Comparison of ENCODE assay signal across 15 mouse cellular contexts in genomic region chr1:89117062-89117461, GRCm38 (mm10). TPM values are rescaled to one million over a fixed set of nuclear protein-coding genes. Genes with fewer than 3 reads are reported as not detected.
DNase-seq lines count a peak whose midpoint lies in the region; ATAC-seq lines count a peak whose summit lies in the region.
"Had no signal": no experiment of that assay in that cellular context is flagged by ENCODE, and none has a peak within 500 bp of the region (broad histone marks: within the 10 kb centered on the region; RNA-seq: fewer than 3 reads in every experiment).

No protein-coding gene starts in this region.

- peak; percentile 66 to 82 for DNase-seq in cerebellum, postnatal 10 days
- DNase-seq in cerebellum, adult 9-10 months: no peak
- no peak for DNase-seq in heart, postnatal 25 days (ENCODE audit: low spot score)
- peak; percentile 42 for DNase-seq in brain, adult 2 months (ENCODE audit: low read depth, low spot score)
- DNase-seq in urinary bladder, postnatal 14 days (ENCODE audit: low spot score): no peak
- DNase-seq: heart, adult 18-20 months; kidney, adult 18-20 months; kidney, postnatal 14 days; lung, adult 2 months; right cerebral cortex, adult 18-20 months; spleen, adult 18-20 months; thymus, postnatal 25 days had no signal

- ATAC-seq in heart, embryonic 12.5 days (ENCODE audit: insufficient number of reproducible peaks, low FRiP score): no peak
- 0 out of 2 replicates have a peak, but pooled peaks have one; percentile 45 for ATAC-seq in limb, embryonic 12.5 days (ENCODE audit: insufficient number of reproducible peaks, insufficient read depth, low FRiP score, low TSS enrichment, low read depth)

- no peaks in the 10 kb centered on the region for H3K36me3 ChIP-seq in heart, embryonic 12.5 days
- peaks cover 13% of the 10 kb centered on the region; the same call in 1 of the 2 replicates for H3K36me3 ChIP-seq in limb, embryonic 12.5 days
- H3K36me3 ChIP-seq: hindbrain, embryonic 15.5 days had no signal

- peak overlapping the region; percentile 45 for H3K27ac ChIP-seq in heart, embryonic 12.5 days (ENCODE audit: poor library complexity, severe bottlenecking)
- no peak overlapping the region for H3K27ac ChIP-seq in limb, embryonic 12.5 days
- H3K27ac ChIP-seq: hindbrain, embryonic 15.5 days had no signal

- H3K4me2 ChIP-seq in heart, embryonic 12.5 days: no peak overlapping the region
- H3K4me2 ChIP-seq in limb, embryonic 12.5 days: no peak overlapping the region
- H3K4me2 ChIP-seq: hindbrain, embryonic 15.5 days had no signal

- H3K4me3 ChIP-seq in heart, embryonic 12.5 days: no peak overlapping the region
- H3K4me3 ChIP-seq in limb, embryonic 12.5 days (replicated peaks): no peak overlapping the region
- H3K4me3 ChIP-seq: hindbrain, embryonic 15.5 days had no signal

- intact Hi-C loops in heart, postnatal 25 days (cut with DNase I): no loop called here

- no peaks in the 10 kb centered on the region for H3K9me3 ChIP-seq in heart, embryonic 12.5 days (replicated peaks)
- no peaks in the 10 kb centered on the region for H3K9me3 ChIP-seq in limb, embryonic 12.5 days
- H3K9me3 ChIP-seq: hindbrain, embryonic 15.5 days had no signal

- peaks cover 85% of the 10 kb centered on the region for H3K4me1 ChIP-seq in heart, embryonic 12.5 days (replicated peaks)
- H3K4me1 ChIP-seq in limb, embryonic 12.5 days (replicated peaks): peaks cover 29% of the 10 kb centered on the region

- no peaks in the 10 kb centered on the region for H3K27me3 ChIP-seq in heart, embryonic 12.5 days (replicated peaks)
- H3K27me3 ChIP-seq in limb, embryonic 12.5 days: no peaks in the 10 kb centered on the region
- H3K27me3 ChIP-seq: hindbrain, embryonic 15.5 days had no signal

- 0 out of 2 replicates have a peak overlapping the region, but pooled peaks have one; percentile 29 for H3K9ac ChIP-seq in heart, embryonic 12.5 days
- no peak overlapping the region for H3K9ac ChIP-seq in limb, embryonic 12.5 days (replicated peaks)
- H3K9ac ChIP-seq: hindbrain, embryonic 15.5 days had no signal

- 69% methylated on average over 5 of the region's 5 CpGs for WGBS in heart, embryonic 12.5 days
- 78% methylated on average over 5 of the region's 5 CpGs for WGBS in limb, embryonic 12.5 days

RNA-seq across cellular contexts. Expression of gene Sh3bp4, which starts 46.8 kb away (rescaled TPM):
- 25.8 and 28.1 TPM in 2 replicates for polyA plus RNA-seq in heart, embryonic 12.5 days (2016; fragmentation: Nextera tagmentation; extraction: Ambion mirVana)
- 10 to 100 TPM; 10.5 to 13.2 TPM for total RNA-seq in heart, postnatal 25 days (2021)
- polyA plus RNA-seq in limb, embryonic 12.5 days (2016; fragmentation: Nextera tagmentation; extraction: Ambion mirVana): 22.3 and 23.1 TPM in 2 replicates

Comparison
In these comparisons a context has a peak if more than half of its experiments do, and no peak if none do; other contexts are left out.
1. DNase-seq: peak in cerebellum, postnatal 10 days (2 of 2) and brain, adult 2 months (single experiment); none in cerebellum, adult 9-10 months (single experiment), heart, postnatal 25 days (single experiment) and urinary bladder, postnatal 14 days (single experiment).